Mouse (Mus musculus): ENCODE measurements around the gene Fbp1.

- TF ChIP-seq EP300 (IDR thresholded peaks at IDR 0.05; ENCODE audit: low read depth) (no peak), CTCF (IDR thresholded peaks at IDR 0.05; ENCODE audit: low read depth) (no peak)
Measured at GRCm38 (mm10) chr13:62876111-62876510, 12.0 kb downstream of the Fbp1 start.

Measured in liver, postnatal 0 days (tissue).